Mouse (Mus musculus) 416B (cell line): ENCODE results near the gene Slc25a35.
"Not testable (repeated sequence)": the region's sequence is repeated elsewhere in the genome, so short reads cannot be mapped to it uniquely, and the experiment has no call there.

Source experiments
- DNase-seq: peaks from one replicate; pipeline ENCODE4 v3.0.0; 2011; ENCODE audit warnings: low read depth

The Slc25a35 gene

DNA sequence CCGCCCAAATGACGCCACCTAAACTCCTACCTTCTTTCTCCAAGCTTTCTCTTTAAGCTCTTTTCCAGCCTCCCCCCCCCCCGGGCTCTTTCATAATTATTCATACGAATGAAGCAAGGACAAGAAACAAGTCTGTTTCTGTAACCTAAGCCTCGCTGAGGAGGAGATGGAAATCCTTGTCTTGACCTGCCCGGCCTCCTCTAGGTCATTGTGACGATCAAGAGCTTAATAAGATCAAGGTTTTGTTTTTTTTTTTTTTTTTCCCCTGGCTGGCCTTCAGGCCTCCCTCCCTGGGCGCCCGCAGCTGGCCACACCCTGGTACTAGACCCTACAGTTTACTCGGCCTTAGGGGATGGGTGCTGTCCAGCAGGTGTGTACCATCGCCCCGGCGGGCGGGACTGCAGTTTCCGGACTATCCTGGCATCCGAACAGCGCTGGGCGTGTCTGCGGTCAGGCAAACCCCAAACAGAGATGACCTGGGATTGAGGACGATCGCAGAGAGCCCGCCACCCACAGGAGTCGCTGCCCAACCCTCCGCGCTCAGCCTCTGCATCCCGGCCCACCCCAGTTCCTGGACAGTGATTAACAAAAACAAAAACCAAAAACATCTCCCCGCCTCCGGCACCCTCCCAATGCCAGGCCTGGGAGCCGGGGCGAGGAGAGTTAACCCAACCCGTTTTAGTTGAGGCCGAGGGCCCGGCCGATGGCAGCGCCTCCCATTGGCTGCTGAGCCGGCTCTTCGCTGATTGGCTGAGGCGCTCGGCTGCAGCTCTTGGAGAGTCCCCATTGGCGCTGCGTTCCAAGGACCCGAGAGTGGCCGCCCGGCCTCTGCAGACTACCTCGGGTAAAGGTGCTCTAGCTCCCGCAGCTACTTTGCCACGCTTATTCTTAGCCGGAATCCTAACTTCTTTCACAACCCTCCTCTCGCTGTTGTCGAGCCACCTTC, at the start of gene Slc25a35:
Gene Slc25a35, plus strand, starts transcription at position 795 of the 946 bp plus-strand sequence.
- DNase-seq: peak; percentile 91

DNA sequence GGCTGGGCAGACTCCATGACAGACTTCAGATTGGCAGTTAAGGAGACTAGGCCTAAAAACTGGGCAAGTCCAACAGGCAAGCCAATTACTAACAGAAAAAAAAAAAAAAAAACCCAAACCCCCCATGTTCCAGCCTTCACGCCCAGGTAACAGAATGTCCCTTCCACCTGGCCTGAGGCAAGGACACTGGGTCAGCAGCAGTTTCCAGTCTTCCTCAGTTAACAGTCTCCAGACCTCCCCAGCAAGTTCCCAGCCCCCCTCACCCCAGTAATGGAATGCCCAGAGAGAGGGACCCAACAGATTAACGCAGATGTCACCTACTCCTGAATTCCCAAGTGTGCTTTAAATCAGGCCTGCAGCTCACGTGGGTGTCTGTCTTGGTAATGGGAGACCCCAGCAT, 44.7 kb upstream of the Slc25a35 start:
- no peak for DNase-seq

DNA sequence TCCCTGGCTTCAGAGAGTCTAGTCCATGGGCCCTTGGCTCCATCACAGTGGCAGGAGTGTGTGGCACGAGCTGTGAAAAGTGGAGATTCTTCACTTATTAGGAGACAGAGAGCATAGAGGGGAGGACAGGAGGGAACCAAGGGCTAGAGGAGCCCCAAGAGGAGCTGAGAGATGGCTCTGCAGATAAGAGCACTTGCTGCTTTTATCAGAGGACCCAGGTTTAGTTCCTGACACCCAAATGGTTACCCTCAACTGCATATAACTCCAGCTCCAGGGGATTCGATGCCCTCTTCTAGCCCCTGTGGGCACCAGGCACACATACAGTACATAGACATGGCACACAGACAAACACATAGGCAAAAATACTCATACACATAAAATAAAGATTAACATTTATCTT, 43.2 kb upstream of the Slc25a35 start:
- DNase-seq: no peak

DNA sequence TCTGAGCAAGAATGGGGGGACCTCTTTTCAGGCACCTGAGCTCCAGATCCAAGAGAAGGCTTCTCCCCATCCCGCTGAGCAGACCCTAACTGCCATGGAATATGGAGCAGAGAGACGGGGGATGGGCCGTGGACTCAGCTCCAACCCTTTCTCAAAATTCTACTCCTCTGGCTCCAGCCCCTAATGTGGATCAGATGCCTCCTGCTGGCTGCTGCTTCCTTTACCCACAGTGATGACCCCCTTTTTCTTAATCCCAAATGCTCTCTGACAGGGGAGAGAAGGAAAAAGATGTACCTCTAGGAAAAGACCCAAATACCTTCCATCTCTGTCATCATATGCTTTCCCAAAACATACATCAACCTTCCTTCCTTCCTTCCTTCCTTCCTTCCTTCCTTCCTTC, 41.0 kb upstream of the Slc25a35 start, which contains the start of gene Odf4:
Gene Odf4, minus strand, starts transcription at position 101 of the 400 bp plus-strand sequence.
- DNase-seq: no peak

DNA sequence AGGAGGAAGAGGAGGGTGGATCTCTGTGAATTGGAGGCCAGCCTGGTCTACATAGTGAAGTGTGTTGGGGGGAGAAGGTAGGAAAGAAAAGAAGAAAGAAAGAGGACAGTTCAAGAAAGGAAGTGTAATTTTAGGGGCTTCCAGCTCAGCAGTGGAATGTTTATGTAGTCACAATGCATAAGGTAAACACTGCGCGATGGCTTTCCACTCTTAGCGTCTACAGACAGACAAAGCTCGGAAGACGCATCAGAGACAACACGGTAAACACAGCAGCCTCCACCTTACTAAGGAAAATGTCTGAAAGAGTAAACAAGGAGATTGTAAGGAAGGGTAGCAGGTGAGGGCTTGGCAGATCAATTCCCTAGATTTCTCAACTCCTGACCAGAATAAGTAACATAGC, 38.0 kb upstream of the Slc25a35 start:
- DNase-seq: no peak

DNA sequence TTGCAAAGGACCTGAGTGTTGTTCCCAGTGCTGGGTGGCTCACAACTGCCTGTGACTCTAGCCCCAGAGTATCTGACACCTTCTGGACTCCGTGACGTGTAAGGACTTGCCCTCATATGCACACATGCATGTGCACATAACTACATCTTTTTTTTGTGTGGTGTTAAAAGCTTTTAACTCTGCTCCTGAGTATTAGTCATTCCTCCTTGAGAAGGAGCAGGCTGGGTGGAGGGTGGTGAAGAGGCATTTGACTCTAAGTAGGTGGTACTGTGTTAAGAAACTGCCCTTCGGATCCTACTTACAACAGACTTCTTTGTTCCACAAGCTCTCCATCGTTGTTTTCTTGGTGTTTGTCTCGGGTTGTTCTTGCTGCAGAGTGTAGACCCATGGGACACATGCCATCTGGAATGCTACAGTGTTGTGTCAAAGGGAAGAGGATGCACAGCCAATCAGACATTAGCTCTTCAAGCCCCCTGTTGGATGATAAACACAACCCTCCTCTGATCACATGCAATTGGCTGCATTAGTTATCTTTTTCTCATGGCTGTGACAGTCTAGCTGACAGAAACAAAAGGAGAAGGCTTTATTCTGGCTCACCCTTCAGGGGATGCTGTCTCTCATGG, 33.9 kb upstream of the Slc25a35 start:
- DNase-seq: no peak

DNA sequence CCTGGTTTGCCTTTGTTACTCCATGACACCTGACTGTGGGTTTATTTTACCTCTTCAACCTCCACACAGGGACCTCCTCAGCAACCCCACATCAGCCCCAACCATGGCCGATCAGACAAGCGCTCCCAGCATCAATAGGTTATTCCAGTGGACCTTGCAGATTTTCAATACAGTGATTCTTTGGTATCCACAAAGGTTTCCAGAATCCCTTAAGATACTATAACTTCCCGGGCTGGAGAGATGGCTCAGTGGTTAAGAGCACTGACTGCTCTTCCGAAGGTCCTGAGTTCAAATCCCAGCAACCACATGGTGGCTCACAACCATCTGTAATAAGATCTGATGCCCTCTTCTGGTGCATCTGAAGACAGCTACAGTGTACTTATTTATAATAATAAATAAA, 31.0 kb upstream of the Slc25a35 start:
- DNase-seq: not testable (repeated sequence)

DNA sequence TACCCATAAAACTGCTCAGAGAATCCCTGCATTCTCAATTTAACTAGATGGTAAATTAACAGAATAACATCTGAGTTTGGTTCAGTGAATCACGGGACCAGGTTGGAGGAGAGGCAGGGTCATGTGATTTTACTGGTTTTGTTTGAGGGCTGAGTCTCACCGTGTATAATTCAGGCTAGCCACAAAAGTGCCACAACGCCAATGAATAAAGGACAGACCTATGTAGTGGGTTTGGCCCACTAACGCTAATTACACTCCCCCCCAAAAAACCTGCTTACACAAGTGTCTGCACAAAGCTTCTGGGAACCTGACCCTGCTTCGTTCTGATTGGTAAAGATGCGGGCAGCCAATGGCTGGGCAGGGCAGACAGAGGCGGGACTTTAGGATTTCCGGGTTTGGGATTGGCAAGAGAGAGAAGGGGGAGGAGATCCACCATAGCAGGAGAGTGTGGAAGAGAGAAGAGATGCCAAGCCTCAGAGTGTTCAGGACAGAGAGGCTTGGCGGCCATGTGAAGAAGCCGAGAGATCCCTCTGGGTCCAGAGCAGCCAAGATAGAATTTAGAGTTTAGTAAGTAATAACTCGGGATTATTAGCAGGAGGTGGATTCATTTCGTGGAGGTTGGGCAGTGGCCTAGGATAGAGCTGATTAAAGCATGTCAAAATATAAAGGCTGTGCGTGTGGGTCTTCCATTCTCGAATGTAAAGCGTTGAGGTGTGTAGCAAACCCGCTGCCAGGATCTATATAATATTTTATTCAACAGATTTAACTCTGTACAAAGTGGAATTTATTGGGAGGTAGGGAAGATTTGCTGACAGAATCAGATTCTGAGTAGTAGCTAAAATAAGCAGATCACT, 28.3 kb upstream of the Slc25a35 start:
- DNase-seq: peak; percentile 94

DNA sequence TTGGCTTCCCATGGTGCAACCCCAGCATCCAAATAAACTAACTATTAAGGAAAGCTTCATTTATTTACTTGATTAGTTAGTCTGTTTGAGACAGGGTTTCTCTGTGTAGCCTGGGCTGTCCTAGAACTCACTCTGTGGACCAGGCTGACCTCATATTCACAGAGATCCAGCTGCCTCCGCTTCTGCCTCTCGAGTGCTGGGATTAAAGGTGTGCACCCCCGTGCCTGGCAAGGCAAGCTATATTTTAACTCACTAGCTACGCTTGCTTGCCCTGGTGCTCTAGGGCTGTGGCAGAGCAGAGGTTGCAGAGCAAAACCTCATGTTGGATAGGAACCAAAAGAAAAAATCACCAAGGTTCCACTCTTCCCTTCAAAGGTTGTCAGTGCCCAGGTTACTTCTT, 27.4 kb upstream of the Slc25a35 start:
- DNase-seq: no peak

DNA sequence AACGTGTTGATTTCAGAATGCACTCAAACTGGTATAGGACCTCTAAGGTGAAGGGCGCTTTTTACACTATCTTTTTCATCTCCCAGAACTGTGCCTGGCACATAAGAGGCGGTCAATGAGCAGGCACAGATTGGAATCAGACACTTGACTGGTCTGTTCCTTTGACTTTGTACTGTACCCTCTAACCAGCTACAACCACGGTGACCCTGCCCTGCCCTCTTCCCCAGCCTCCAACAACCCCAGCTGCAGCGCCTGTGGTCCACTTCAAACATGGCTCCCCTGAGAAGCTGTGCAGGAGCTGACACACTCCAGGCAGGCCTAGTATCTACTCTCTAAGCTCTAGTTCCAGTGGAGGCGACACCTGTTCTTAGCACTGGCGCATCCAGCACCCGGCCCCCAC, 25.2 kb upstream of the Slc25a35 start:
- DNase-seq: no peak

DNA sequence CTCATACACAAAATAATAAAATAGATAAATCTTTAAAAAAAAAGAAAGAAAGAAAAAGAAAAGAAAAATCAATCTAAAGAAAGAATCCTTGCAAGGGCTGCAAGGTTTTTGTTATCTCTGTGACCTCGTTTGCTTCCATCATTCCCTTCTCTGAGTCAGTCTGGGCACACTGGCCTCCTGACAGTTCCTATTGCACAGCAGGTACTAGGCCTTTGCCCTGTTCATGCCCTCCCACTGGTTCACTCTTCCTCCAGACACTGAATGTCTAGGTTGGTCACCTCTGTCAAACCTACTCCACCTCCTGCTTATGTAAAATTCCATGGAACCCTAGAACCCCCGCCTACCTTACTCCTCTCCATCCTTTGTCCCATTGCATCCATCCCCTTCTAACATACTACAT, 22.7 kb upstream of the Slc25a35 start:
- no peak for DNase-seq

DNA sequence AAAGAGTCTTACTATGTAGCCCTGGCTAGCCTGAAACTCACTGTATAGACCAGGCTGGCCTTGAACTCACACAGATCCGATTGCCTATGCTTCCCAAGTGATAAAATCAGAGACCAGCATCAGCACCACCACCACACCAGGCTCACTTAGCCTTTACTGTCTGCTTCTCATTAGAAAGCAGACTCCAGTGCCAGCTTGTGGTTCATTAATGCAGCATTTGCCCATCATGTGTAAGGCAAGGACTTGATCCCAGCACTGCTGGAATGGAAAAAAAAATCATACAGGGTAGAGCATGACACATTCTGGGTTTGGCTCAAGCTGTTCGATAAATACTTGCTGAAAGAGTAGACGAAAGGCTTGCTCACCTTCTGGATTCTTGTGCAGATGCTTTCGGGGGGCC, 21.9 kb upstream of the Slc25a35 start:
- no peak for DNase-seq

DNA sequence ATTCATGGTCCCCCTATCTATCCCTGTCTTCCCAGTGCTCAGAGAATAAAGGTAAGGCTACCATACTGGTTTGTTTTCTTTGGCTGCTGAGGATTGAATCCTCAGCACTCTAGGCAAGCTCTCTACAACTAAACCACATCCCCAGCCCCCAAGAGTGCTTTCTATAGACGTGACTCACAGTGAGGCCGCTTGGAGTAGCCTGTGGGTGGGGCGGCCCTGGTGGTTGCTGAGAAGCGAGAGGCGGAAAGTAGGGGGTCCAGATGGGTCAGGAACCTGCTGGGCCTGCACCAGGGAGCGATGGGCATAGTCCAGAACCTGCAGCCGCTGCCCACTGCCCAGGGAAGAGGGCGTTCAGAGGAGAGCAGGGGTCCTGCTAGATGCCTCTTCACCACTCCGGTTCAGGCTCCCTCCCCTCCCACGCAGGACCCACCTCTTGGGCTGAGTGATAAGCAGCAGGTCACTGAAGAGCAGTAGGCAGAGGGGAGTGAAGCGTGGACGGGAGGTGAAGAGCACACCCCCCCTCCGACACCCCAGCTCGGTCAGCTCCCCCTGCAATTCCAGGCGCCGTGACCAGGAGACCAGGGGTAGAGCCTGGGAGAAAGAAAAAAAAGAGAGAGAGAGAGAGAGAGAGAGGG, 21.0 kb upstream of the Slc25a35 start:
- peak; percentile 25 for DNase-seq

DNA sequence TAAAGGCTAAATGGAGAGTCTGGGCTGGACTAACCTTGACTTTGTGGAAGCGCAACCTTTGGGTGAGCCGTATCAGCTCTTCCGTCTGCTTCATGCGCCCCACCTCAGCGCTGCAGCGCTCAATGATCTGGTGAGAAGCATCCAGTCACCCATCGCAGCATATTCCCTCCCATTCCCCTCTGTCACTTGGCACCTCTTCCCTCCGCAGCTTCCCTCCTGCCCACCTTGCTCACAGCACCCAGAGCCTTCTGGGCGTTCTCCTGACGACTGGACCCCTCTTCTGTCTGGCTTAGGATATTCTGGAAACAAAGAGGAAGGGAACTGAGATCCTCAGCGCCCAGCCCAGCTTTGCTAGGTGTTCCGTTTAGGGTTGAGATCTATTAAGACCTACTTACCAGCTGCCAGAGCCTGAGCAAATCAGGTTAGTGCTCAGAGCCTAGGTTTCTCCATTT, 20.4 kb upstream of the Slc25a35 start:
- DNase-seq: no peak

DNA sequence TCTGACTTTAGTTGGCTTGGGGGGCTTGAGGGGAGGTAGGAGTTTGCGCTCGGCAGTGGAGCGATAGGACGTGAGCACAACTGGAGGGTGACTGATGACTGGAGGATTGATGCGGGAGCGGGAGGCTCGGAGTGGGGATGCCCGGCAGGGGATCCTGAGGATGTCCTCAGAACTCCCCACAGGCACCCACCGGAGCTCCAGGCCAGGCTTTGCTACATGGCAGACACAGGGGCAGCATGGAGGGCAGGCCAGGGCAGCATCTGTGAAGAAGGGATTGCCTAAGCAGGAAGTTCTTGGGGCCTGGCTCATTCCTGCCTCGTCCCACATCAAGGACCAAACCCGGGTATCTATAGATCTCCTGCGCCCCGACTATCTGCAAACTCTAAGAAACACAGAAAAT, 14.0 kb upstream of the Slc25a35 start:
- no peak for DNase-seq

DNA sequence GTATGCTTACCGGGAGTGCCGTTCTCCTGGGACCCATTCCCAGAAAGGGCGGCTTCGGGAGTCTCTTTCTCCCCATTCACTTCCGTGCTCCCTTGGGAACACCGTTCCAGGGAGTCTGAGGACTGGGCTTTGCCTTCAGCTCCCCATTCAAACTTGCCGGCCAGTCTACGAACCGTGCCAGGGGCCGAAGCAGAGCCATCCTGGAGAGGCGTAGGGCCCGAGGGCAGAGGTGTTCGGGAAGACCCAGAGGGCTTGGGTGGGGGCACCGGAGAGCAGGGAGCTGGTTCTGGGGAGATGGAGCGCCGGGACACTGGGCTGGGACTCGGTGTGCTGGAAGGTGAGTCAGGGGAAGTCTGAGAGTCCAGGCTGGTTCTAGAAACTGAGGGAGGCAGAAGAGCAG, 13.5 kb upstream of the Slc25a35 start:
- no peak for DNase-seq

DNA sequence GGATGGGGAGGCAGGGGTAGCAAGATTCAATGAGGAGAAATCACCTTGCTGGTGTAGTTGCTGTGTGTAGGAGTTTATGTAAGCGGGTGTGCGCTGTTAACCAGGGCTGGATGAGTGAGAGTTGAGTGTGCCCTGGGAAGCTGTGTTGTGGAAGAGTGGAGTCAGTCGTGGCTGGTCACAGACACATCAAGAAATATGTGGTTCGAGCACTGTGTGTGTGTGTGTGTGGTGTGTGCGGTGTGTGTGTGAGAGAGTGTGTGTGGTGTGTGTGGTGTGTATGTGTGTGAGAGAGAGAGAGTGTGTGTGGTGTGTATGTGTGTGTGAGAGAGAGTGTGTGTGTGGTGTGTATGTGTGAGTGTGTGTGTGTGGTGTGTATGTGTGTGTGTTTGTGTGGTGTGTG, 12.5 kb upstream of the Slc25a35 start:
- no peak for DNase-seq

DNA sequence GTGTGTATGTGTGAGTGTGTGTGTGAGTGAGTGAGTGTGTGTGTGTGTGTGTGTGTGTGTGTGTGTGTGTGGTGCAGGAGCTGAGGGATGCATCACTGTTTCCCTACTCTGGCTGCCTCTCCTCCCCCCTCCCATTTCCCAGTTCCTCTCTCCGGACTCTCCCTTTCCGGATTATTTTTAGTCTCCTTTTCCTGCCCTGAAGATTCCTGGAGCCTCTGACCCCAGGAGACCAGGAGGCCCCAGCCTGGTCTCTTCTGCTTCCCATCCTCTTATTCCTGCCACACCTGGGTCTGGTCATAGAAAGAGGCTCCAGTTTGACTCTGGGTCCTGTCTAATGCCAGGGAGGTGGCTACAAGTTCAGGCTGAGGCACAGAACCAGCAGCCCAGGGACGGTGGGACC, 11.8 kb upstream of the Slc25a35 start:
- no peak for DNase-seq

DNA sequence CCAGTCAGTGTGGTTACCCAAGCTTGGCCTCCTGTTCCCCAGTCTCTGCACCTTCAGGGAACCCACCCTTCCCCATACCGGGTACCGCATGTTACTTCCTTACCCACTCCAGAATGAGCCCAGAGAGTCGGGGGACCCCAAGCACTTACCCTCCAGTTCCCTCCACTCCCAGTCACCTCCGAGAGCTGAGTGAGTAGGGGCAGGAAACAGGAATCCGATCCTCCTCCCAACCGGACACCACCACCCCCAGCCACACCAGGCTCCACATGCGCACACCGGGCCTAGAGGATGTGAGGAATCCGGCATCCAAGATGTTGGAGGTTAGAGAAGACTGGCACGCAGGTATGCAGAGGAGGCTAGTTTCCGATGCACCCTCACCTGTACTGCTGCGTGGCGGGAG, 11.2 kb upstream of the Slc25a35 start:
- no peak for DNase-seq

DNA sequence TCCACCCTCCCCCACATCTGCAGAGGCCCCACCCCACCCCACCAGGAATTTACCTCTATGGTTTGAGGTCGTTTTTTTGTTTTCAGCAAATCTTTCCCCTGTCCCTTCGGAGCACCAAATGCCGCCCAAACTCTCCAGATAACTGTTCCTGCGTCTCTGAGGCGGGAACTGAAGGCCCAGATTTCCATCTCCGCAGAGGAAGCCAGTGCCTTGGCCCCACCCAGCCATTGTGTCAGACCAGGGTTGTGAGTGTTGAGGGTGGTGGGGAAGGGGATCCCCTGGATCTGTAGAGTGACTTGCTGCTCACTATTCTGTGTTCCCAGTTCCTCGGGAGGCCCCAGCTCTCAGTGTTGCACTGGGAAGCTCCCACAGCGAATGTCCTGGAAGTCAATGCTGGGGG, 10.6 kb upstream of the Slc25a35 start, which contains the start of gene Arhgef15:
Gene Arhgef15, minus strand, starts transcription at position 173 of the 400 bp plus-strand sequence.
- no peak for DNase-seq

DNA sequence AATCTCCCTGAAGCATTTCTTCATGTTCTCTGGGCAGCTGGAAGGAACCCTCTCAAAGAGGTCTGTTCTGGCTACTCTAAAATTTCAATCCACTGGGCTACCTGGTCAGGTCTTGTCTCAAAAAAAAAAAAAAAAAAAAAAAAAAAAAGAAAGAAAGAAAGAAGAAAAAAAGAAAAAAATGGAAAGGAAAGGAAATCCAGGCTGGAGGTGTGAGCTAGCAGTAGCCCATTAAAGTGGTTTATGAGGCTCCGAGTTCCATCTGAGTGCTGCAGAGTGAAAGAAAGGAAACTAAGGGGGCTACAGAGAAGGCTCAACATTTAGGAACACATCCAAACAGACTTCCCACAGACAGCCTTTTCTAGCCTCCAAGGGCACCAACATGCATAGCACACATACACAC, 10.0 kb upstream of the Slc25a35 start:
- DNase-seq: no peak

DNA sequence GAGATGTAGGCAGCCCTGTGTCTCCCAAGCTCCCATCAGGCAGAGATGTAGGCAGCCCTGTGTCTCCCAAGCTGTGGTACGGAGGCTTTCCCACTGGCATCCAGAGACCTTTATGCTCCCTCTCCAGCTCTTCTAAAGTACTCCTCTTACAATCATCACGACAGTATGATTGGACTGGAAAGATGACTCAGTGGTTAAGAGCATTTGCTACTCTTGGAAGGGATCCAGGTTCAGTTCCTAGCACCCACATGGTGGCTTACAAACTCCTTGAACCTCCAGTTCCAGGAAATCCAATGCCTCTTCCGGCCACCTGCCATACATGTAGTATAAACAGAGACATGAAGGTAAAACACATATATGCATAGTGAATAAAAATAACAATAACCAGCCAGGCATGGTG, 6.3 kb upstream of the Slc25a35 start:
- DNase-seq: peak; percentile 47
